Mouse (Mus musculus) midbrain, postnatal 0 days (tissue): ENCODE measurements around the gene S1pr2. TPM values are rescaled to one million over a fixed set of nuclear protein-coding genes. Genes with fewer than 3 reads are reported as not detected.

Experiments
- ATAC-seq: fragments of 200-750 bp; cut with Nextera tagmentation; 2 replicates; pipeline ENCODE4 v1.8.0; 2017; ENCODE audit warnings: moderate number of reproducible peaks, mild to moderate bottlenecking, moderate TSS enrichment, moderate library complexity; ENCODE audit not compliant: low FRiP score
- DNase-seq: peaks from one replicate; pipeline ENCODE4 v3.0.0-alpha.2; 2015; ENCODE audit warnings: low spot score
- H3K27ac ChIP-seq: fragments of 300-500 bp; sonication (generic); 2 replicates; pipeline ENCODE4 v1.5.1; 2014; ENCODE audit warnings: low read depth, mild to moderate bottlenecking, low read length, mixed read lengths
- H3K27me3 ChIP-seq: fragments of 300-500 bp; sonication (generic); 2 replicates; pipeline ENCODE4 v1.6.1; 2014; ENCODE audit warnings: low read length, control low read depth, mixed read lengths; ENCODE audit not compliant: insufficient read depth
- H3K36me3 ChIP-seq: fragments of 300-500 bp; sonication (generic); 2 replicates; pipeline ENCODE4 v1.6.1; 2014; ENCODE audit warnings: low read length, control low read depth, mixed read lengths; ENCODE audit not compliant: insufficient read depth
- H3K4me1 ChIP-seq: fragments of 300-500 bp; sonication (generic); 2 replicates; pipeline ENCODE4 v1.6.1; 2014; ENCODE audit warnings: mild to moderate bottlenecking, control low read depth, antibody characterized with exemption, low read length, mixed read lengths; ENCODE audit not compliant: insufficient read depth
- H3K4me2 ChIP-seq: fragments of 300-500 bp; sonication (generic); 2 replicates; pipeline ENCODE4 v1.6.1; 2014; ENCODE audit warnings: low read depth, mild to moderate bottlenecking, low read length, mixed read lengths; ENCODE audit not compliant: poor library complexity, severe bottlenecking
- H3K4me3 ChIP-seq: fragments of 300-500 bp; sonication (generic); 2 replicates; pipeline ENCODE4 v1.5.1; 2014; ENCODE audit warnings: low read depth, mild to moderate bottlenecking, low read length, moderate library complexity
- H3K9ac ChIP-seq: fragments of 300-500 bp; sonication (generic); replicated peaks from 2 replicates; pipeline ENCODE4 v1.6.1; 2014; ENCODE audit warnings: mild to moderate bottlenecking, low read length, moderate library complexity, mixed read lengths; ENCODE audit not compliant: poor library complexity, severe bottlenecking
- H3K9me3 ChIP-seq: fragments of 300-500 bp; sonication (generic); 2 replicates; pipeline ENCODE4 v1.6.1; 2016; ENCODE audit warnings: low read length, control low read depth
- CTCF ChIP-seq: IDR thresholded peaks from 2 replicates; pipeline ENCODE4 v1.5.1; 2016; ENCODE audit warnings: antibody characterized with exemption, mild to moderate bottlenecking
- WGBS: fragments of 180-500 bp; shearing (Covaris S2); extraction: QIAGEN DNeasy Blood & Tissue Kit; methylation state at CpG from one replicate; pipeline ENCODE4 v1.1.7; 2014; 5-methylcytosine and 5-hydroxymethylcytosine counted together
- polyA plus RNA-seq: library from polyadenylated mRNA; unstranded; fragments of >200 nt; fragmentation: Nextera tagmentation; extraction: Ambion mirVana; gene quantifications from 2 replicates; pipeline ENCODE4 v1.2.1, GENCODE M21; 2015
- total RNA-seq: library from RNA; depleted of rRNA; stranded (reverse); fragments of >200 nt; gene quantifications from 2 replicates; pipeline ENCODE4 v1.2.3, GENCODE M21; 2014

Gene S1pr2
- total and polyA plus RNA-seq, 2 experiments from 2014 or later = 5.5 to 7.3 TPM

- Histone ChIP-seq H3K9me3 (no peaks in the 10 kb centered on the region), H3K4me3 (peak overlapping the region; percentile 78), H3K4me1 (peaks cover 7% of the 10 kb centered on the region; the same call in 1 of the 2 replicates), H3K9ac (peak overlapping the region; percentile 72), H3K4me2 (peak overlapping the region; percentile 98), H3K27ac (peak overlapping the region; percentile 55; the same call in 1 of the 2 replicates), H3K27me3 (no peaks in the 10 kb centered on the region), H3K36me3 (no peaks in the 10 kb centered on the region)
- no peak; the same call in 1 of the 2 replicates for TF ChIP-seq CTCF
- 0 out of 2 replicates have a peak, but pooled peaks have one; percentile 6 for ATAC-seq
- DNase-seq = peak; percentile 48
- WGBS = 0% methylated on average over 45 of the region's 45 CpGs
Measured at GRCm38 (mm10) chr9:20975431-20976215, 958 bp downstream of the S1pr2 start.

DNA sequence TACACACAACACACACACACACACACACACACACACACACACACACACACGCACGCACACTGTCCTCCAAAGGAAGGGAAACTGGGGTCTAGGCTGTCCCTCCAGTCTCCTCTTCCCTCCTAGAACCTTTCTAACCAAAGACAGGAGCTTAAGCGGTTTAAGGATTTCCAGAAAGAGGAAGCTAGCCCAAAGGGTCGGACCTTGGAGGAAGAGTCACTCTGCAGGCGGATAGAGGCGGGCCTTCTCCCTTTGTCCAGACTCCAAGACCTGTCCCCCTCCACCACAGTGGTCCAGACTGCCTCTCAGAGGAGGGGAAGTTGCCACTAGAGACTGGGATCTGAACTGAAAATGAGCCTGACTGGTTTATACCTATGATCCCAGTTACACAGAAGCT is 2.9 kb downstream of the S1pr2 start:
- no peak overlapping the region for H3K4me3 ChIP-seq
- no peak for DNase-seq
- no peaks in the 10 kb centered on the region for H3K9me3 ChIP-seq
- no peak for ATAC-seq
- no peak for TF ChIP-seq CTCF
- no peaks in the 10 kb centered on the region for H3K27me3 ChIP-seq
- H3K4me2 ChIP-seq = no peak overlapping the region
- peaks cover 7% of the 10 kb centered on the region; the same call in 1 of the 2 replicates for H3K4me1 ChIP-seq
- no peak overlapping the region for H3K9ac ChIP-seq
- H3K36me3 ChIP-seq = no peaks in the 10 kb centered on the region
- no peak overlapping the region for H3K27ac ChIP-seq
- WGBS = 58% methylated on average over 6 of the region's 6 CpGs

- no peak overlapping the region for H3K4me2 ChIP-seq
- no peaks in the 10 kb centered on the region for H3K9me3 ChIP-seq
- peaks cover 7% of the 10 kb centered on the region; the same call in 1 of the 2 replicates for H3K4me1 ChIP-seq
- H3K36me3 ChIP-seq = no peaks in the 10 kb centered on the region; the same call in 1 of the 2 replicates
- H3K27ac ChIP-seq = no peak overlapping the region
- no peak for TF ChIP-seq CTCF
- no peak overlapping the region for H3K9ac ChIP-seq
- DNase-seq (no peak), ATAC-seq (no peak)
- H3K4me3 ChIP-seq = no peak overlapping the region
- H3K27me3 ChIP-seq = no peaks in the 10 kb centered on the region
- WGBS = 89% methylated on average over 4 of the region's 4 CpGs
Measured at GRCm38 (mm10) chr9:20973001-20973681, 3.4 kb downstream of the S1pr2 start.

DNA sequence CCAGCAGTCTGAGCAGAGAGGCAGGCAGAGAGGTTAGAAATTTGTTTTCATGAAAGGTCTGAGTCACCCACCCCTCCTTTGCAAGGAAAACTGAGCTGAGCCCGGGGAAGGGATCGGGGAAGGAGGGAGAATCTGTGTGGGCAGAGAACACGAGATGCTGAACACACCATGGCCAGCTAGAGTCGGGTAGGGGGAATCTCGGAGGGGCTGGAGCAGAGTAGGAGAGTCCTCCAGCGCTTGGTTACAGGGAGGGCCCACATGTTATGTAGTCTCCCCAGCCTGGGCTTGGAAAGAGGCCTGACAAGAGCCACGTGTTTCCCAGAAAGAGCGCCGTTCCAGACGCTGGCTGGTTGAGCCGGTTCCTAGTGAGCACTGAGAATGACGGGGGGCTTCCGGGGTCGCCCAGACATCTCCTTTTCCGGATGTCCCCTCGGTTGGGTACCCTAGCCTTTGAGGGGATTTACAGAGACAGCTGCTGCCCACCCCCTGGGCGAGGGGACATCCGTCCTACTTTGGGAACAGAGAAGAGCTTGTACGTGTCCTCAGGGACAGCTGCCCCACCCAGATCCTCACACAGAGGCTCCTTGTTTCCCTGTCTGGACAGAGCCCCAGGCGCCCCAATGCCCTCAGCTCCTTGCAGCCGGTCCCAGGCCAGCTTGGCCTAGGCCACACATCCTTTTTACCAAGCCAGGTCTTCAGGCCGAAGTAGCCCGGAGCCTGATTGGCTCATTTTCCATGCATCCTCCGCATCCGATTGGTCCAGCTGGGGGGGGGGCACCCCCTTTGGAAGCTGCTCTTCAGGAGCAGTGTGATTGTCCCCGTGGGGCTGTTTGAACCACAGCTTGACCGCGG is 4.2 kb downstream of the S1pr2 start:
- H3K27ac ChIP-seq = peak overlapping the region; percentile 44
- peak overlapping the region; percentile 25 for H3K9ac ChIP-seq
- H3K9me3 ChIP-seq = no peaks in the 10 kb centered on the region
- peak; percentile 36 for ATAC-seq
- WGBS = 31% methylated on average over 28 of the region's 28 CpGs
- H3K4me3 ChIP-seq = no peak overlapping the region
- DNase-seq = peak; percentile 51
- peaks cover 7% of the 10 kb centered on the region; the same call in 1 of the 2 replicates for H3K4me1 ChIP-seq
- TF ChIP-seq CTCF = no peak
- peaks cover 7% of the 10 kb centered on the region for H3K36me3 ChIP-seq
- peak overlapping the region; percentile 23; the same call in 1 of the 2 replicates for H3K4me2 ChIP-seq
- H3K27me3 ChIP-seq = no peaks in the 10 kb centered on the region

DNA sequence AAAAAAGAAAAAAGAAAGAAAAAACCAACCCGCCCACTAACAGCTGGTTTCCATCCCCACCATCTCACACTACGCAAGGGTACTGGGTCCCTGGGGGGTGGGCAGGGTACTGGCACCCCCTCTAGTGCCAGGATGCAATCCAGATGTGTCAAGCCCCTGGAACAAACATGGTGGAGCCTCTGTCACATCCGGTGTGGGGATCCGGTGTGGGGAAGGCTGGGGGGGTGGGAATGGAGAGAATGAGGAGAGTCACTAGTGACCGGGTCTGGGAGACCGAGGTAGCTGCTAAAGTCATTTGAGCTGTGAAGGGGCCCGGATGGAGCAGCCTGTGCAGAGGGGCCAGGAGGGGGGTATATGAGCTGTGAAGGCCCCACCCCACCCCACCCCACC is 4.8 kb downstream of the S1pr2 start:
- Histone ChIP-seq H3K4me2 (no peak overlapping the region), H3K4me1 (peaks cover 7% of the 10 kb centered on the region; the same call in 1 of the 2 replicates), H3K27ac (peak overlapping the region; percentile 44; the same call in 1 of the 2 replicates), H3K36me3 (peaks cover 12% of the 10 kb centered on the region), H3K9me3 (no peaks in the 10 kb centered on the region), H3K4me3 (no peak overlapping the region), H3K9ac (peak overlapping the region; percentile 25; the same call in 1 of the 2 replicates), H3K27me3 (no peaks in the 10 kb centered on the region)
- WGBS = 76% methylated on average over 7 of the region's 7 CpGs
- no peak for TF ChIP-seq CTCF
- DNase-seq = no peak
- 0 out of 2 replicates have a peak, but pooled peaks have one; percentile 4 for ATAC-seq
